Comparison of ENCODE assay signal across 31 mouse cellular contexts in genomic region chr16:95151499-95151898, GRCm38 (mm10).
"Had no signal": no experiment of that assay in that cellular context is flagged by ENCODE, and none has a peak within 500 bp of the region (broad histone marks: within the 10 kb centered on the region; RNA-seq: fewer than 3 reads in every experiment).

No protein-coding gene starts in this region.

- H3K4me2 ChIP-seq: heart, embryonic 11.5 days; heart, embryonic 12.5 days; heart, embryonic 13.5 days; heart, embryonic 15.5 days; hindbrain, embryonic 12.5 days; hindbrain, embryonic 13.5 days; hindbrain, embryonic 14.5 days; hindbrain, embryonic 15.5 days; intestine, embryonic 15.5 days; kidney, embryonic 15.5 days had no signal

- H3K9me3 ChIP-seq: heart, embryonic 10.5 days; heart, embryonic 12.5 days; heart, embryonic 13.5 days; heart, embryonic 15.5 days; hindbrain, embryonic 10.5 days; hindbrain, embryonic 12.5 days; hindbrain, embryonic 13.5 days; hindbrain, embryonic 15.5 days; intestine, embryonic 15.5 days; kidney, embryonic 15.5 days had no signal

- H3K4me1 ChIP-seq: heart, embryonic 10.5 days; heart, embryonic 13.5 days; heart, embryonic 15.5 days; hindbrain, embryonic 12.5 days; hindbrain, embryonic 13.5 days; hindbrain, embryonic 15.5 days; intestine, embryonic 15.5 days; kidney, embryonic 15.5 days had no signal

- DNase-seq: heart, postnatal 10 days; heart, postnatal 14 days; heart, postnatal 36 days; heart, postnatal 4 days; kidney, adult 11 months; kidney, adult 18-20 months; kidney, adult 8-10 months; kidney, adult 9 months; kidney, postnatal 10 days; kidney, postnatal 14 days; kidney, postnatal 25 days; kidney, postnatal 36 days; kidney, postnatal 4 days; layer of hippocampus, adult 9-11 months; layer of hippocampus, postnatal 36 days had no signal

- H3K4me3 ChIP-seq: heart, embryonic 10.5 days; heart, embryonic 12.5 days; heart, embryonic 13.5 days; heart, embryonic 15.5 days; hindbrain, embryonic 10.5 days; hindbrain, embryonic 12.5 days; hindbrain, embryonic 13.5 days; hindbrain, embryonic 15.5 days; intestine, embryonic 15.5 days; kidney, embryonic 15.5 days; layer of hippocampus, adult 2 months; left cerebral cortex, adult 2 months had no signal

- H3K36me3 ChIP-seq: heart, embryonic 10.5 days; heart, embryonic 12.5 days; heart, embryonic 13.5 days; heart, embryonic 15.5 days; hindbrain, embryonic 10.5 days; hindbrain, embryonic 12.5 days; hindbrain, embryonic 13.5 days; hindbrain, embryonic 15.5 days; intestine, embryonic 15.5 days; kidney, embryonic 15.5 days had no signal

- H3K27ac ChIP-seq: heart, embryonic 10.5 days; heart, embryonic 13.5 days; heart, embryonic 15.5 days; hindbrain, embryonic 10.5 days; hindbrain, embryonic 12.5 days; hindbrain, embryonic 13.5 days; hindbrain, embryonic 14.5 days; hindbrain, embryonic 15.5 days; hindbrain, postnatal 0 days; intestine, embryonic 15.5 days; kidney, embryonic 15.5 days; kidney, postnatal 0 days; left cerebral cortex, adult 2 months had no signal

- H3K9ac ChIP-seq: heart, embryonic 12.5 days; heart, embryonic 13.5 days; heart, embryonic 15.5 days; hindbrain, embryonic 12.5 days; hindbrain, embryonic 13.5 days; hindbrain, embryonic 14.5 days; hindbrain, embryonic 15.5 days; intestine, embryonic 15.5 days; kidney, embryonic 15.5 days had no signal

- H3K27me3 ChIP-seq: heart, embryonic 12.5 days; heart, embryonic 13.5 days; heart, embryonic 15.5 days; hindbrain, embryonic 12.5 days; hindbrain, embryonic 13.5 days; hindbrain, embryonic 15.5 days; intestine, embryonic 15.5 days; kidney, embryonic 15.5 days had no signal
